Mouse (Mus musculus) liver, adult (tissue): Measurements from ENCODE around the gene Kcnv2.

Source experiments
- GATA4 ChIP-seq: IDR thresholded peaks from 2 replicates; pipeline ENCODE4 v1.6.1; 2014; ENCODE audit warnings: mild to moderate bottlenecking, low read length; ENCODE audit not compliant: insufficient replicate concordance

Kcnv2 gene

DNA sequence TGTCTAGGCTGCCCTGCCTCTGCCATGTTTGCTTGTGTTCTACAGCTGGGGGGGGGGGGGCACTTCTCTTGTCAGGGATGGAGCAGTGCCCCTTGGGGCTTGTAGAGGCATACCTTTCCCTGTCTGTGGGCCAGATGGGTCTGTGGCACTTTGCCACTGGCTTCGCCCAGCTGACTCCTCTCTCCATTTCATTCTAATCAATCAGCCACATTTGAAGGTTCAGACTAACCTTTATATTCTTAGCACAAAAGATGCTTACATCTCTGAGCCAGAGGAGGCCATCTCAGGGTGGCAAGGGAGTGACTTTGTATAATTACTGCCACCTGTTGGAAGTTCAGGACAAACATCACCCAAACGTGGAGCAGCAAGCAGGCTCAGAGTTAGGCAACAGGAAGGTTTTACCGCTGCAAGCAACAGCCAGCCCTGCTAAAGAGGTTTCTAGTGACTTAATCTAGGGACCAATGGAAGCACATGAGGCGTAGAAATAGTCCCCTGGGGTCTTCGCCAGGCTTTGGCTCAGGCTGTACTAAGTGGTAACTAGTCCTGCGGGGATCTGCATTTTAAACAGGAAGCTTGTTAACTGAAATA lies 9.9 kb downstream of the Kcnv2 start:
- no peak for TF ChIP-seq GATA4

DNA sequence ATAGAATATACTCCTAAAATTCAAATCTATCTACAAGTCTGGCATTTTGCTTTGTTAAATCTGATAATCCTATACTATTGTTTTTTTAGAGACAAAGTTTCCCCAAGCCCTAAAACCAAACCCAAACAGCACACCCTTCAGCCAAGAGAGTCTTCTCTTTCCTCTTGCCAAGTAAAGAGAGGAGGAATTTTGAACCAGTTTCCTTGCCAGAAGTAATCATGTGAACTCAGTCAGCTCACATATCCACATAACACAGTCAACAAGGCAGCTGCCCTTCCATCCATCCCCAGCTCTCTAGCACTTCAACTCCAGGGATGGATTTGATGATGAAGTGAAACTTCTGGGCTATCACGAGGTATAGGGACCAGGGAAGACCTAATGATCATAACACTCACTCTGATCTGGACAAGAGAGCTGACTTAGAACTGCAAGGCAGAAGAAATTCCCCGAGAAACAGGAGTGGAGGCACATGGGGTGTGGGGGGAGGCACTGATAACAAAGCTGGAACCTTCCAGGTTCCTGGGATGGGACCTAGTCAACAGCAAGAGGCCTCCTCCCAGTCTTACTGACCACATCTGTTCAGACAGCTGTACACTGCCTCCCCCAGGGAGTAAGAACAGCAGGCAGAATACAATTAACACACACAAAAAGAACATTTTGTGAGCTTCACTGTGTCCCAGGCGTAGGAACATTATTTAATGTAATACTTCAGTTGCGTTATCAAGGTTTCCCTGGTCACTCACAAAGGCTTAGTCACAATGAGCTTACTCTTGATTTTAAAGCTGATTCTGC lies 13.9 kb downstream of the Kcnv2 start:
- no peak for TF ChIP-seq GATA4

DNA sequence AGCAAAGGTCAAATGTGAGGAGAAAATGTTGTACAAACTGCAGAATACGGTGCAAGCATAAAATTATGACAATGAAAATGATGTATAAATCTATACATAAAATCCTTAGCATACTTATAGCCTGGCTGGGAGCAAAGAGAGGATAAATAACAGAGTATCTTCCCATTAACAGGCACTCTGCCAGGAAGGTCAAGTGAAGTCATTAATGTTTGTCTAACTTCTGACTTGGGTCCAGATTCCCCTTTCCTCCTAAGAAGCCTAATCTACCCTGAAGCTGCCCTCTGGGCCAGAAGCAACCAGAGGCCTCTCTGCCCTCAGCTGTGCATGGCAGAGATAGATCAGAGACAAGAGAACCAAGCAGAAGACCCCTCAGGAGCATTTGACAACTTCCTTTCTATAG lies 24.1 kb downstream of the Kcnv2 start:
- no peak for TF ChIP-seq GATA4

DNA sequence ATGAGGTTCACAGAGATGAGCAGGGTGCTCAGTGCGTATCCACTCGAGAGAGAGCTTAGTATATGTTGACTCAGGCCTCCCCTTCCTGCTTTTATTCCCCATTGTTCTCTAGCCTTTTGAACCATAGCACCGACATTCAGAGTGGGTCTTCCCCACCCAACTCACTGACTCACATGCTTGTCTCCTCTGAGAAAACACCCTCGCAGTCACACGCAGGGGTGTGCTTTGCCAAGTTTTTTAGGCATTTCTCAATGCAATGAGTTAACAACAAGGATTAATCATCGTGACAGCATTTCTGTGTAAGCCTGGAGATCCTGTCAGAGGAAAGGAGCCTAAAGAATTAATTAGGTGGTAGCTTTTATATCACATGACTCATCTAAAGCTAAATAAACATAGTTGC lies 29.3 kb downstream of the Kcnv2 start:
- no peak for TF ChIP-seq GATA4

DNA sequence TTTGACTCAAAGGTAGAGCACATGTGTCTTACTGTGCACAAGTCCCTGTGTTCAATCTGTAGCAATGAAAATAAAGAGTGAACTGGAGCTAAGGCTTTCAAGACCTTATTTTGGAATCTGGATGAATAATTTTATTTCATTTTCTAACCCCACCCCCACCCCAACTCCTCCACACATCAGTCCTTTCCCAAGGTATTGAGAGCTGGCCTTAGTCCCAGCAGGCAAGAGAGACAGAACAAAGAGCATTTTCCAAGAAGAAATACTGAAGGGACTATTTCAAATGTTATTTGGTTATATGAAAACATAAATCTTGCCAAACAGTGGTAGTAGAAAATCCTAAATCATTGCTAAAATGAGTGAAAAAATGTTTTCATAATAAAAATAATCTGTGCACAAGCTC lies 38.0 kb downstream of the Kcnv2 start:
- TF ChIP-seq GATA4, result no peak

DNA sequence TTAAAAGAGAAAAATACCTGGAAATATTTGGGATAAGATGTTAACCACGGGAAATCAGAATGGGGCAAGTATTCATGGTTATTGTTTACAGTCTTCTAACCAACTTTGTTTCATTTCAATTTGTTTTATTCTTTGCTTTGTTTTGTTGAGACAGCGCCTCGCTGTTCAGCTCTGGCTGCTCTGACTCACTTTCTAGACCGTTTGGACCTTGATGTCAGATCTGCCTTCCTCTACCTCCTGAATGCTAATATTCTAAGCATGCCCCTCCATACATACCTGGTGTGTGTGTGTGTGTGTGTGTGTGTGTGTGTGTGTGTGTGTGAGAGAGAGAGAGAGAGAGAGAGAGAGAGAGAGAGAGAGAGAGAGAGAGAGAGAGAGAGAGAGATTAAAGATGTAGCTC lies 41.5 kb downstream of the Kcnv2 start:
- no peak for TF ChIP-seq GATA4

DNA sequence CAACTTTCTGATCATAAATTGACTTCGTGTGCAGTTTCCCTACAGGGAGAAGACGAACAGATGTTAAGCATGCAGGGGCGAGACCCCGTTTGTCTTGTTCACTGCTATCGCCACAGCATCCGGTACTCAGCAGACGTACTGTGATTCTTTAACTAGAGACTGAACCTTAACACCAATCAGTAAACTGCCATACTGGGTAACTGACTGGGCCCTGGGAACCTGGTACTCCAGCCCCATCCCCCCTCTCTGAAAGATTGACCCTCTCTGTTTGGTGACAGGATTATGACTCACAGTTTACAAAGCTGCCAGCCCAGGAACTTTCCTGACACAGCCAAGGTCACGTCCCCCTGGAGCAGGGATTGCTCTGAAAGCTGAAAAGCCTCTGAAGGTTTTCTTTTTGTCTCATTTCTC lies 42.1 kb downstream of the Kcnv2 start:
- TF ChIP-seq GATA4, result no peak

DNA sequence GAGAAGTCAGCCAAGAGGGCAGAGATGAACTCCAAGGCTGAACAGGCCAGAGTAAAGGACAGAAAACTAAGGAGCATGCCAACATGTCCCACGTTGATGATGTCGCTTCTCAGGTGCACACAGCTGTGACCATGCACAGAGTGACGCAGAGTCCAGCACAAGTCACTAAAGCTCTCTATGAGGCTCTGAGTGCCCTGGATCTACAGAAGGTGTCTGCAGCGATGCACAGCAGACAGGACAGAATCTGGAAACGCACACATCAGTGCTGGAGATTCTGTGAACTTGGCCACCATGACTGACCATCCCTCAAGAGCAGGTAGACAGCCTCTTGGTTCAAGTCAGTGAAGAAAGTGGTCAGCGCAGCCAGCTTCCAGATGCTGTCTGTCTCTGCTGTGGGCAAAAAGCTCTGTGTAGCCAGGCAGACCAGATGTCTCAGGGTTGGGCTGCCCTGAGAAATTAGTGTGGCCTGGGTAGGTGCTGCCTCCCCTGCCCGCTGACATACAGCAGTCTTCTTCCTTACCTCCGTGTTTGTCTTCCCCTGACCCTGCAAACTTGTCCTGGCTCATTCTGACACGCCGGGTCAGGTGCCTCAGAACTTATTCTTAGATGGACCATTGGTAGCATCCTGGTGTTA lies 43.8 kb downstream of the Kcnv2 start:
- no peak for TF ChIP-seq GATA4

DNA sequence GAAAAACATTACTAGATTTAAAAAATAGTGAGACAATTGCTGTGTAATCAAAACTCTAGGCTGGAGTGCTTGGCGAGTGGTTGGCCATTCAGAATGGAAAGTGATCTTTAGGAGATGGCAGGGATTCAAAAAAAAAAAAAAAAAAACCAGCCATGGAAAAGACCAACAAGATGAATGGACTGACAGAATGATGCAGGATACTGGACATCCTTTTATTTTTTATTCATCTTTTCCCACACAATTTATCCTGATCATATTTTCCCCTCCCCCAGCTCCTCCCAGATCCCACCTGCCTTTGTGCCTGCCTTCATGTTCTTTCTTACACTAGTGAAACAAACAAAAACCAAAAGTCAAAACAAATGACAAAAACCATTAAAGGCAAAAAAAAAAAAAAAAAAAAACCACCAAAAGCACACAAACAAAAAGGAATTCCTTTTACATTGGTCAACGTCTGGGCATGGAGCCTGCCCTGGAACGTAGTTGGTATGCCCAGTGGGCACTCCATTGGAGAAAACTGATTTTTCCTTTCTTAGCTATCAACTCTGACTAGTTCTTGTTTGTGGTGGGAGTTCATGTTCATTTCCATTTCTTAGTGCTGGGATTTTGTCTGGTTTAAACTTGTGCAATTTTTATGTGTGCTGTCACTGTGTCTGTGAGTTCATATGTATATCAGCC lies 47.2 kb downstream of the Kcnv2 start:
- no peak for TF ChIP-seq GATA4

DNA sequence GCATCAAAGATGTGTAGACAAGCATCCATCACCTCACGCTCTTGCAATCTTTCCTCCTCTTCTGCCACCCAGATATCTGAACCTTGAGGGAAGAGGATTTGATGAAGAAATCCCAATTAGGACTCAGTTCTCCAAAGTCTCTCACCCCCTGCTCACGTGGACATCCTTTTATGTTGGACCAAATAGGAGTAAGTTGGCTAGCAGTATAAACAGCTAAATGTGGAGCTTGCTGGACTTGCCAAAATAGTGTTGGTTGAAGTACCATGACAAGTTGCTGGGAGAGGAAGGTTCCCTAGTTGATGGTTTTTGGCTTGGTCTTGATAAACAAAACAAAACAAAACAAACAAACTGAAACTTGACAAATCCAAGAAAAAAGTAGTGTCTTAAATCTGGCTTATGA lies 47.8 kb downstream of the Kcnv2 start:
- TF ChIP-seq GATA4, result no peak

DNA sequence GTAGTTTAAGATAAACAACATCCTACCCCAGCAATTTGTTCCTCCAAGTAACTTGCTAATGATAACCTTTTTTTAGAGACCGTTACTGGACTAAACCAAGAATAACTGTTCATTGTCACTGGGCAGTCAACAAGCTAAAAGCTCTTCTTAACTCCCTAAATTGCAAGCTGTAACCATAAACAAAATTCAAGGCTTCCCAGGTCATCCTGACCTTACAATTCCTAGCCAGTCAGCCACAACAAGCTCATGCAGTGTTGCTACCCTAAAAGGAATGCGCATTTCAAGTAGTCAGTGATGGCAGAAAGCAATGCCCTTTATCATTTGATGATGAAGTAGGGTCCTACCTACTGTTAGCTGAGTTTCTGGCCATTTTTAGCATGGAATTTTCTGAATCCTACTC lies 48.4 kb downstream of the Kcnv2 start:
- TF ChIP-seq GATA4, result no peak

DNA sequence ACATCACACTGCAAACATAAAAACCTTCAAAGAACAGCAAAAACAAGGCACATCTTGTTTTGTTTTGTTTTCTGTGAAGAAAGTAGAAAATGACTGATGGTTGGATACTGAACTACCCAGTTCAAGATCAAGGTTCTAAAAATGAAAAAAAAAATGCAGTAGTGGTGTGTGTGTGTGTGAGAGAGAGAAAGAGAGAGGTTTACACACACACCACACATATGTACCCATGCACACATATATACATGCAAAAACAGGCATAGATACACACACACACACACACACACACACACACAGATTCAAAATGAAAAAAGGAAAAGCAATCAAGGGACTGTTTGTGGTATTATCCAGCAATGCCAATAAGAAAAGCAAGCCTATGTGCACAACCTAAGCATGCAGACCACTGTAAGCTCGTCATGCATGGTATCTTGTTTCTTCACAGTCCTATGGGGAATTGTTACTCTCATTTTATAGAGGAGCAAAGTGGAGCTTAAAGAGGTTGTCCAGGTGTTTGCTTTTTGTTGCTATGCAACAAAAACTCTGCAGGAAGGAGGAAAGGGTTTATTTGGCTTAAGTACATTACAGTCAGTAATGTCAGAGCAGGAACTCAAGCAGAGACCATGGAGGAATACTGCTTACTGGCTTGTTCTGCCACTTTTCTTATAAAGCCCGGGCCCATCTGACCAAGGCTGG lies 57.5 kb downstream of the Kcnv2 start:
- no peak for TF ChIP-seq GATA4

DNA sequence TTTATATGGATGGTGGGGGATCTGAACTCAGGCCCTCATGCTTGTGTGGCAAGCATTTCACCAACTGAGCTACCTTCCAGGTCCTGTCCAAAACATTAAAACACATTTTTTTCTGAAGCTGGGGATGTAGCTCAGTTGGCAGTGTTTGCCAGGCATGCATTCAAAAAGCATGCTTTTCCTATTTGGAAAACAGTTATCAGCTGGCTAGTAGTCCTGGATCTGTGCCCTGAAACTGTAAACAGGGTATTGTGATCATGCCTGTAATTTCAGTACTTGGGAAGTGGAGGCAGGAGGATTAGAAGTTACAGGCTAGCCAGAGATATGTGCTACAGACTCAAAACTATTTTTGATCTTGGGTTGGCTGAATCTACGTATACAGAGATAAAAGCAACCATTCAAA lies 59.7 kb downstream of the Kcnv2 start:
- no peak for TF ChIP-seq GATA4

DNA sequence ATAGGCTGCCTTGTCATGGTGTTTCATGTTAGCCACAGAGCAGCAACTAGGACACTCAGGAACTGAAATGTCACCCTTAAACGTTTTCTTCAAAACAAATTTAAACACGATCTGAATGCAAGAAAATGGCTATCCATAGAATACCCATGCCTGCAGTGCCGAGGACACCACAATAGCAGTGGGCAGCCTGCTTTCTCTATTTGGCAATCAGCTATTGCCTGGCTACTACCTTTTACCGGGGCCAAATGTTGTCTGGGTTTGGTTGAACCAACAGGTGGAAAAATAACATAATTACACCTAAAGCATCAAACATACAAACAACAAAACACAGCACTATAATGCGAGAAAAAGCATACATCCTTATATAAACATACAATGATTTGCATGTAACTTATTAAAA lies 60.9 kb downstream of the Kcnv2 start:
- no peak for TF ChIP-seq GATA4

DNA sequence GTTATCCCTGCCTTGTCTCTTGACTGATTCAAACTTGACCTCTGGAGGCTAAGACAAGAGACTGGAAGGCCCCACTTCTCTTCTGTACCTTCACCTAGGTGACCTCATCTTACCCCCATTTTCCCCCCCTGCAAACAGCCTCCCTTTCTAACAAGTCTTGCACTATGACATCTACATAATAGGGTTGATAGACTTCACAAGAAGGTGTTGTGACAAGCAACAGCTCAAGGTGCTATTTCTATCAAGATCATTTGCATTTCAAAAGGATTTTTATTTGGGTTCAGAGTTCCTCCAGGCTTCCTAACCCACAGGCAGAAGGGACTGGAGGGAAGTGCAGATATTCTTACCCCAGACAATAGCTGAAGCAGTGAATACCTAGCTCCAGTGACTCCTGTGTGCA lies 62.9 kb downstream of the Kcnv2 start:
- no peak for TF ChIP-seq GATA4
